Mouse (Mus musculus): Measurements from ENCODE around the gene Slc38a3. TPM values are rescaled to one million over a fixed set of nuclear protein-coding genes. Genes with fewer than 3 reads are reported as not detected.

Slc38a3 gene
- total RNA-seq, 4 experiments from 2014 or later, result 37.4 to 49.3 (median 45.9) TPM

Other genes starting within 250 kb of the Slc38a3 start
- gene Tmem115, start 135.6 kb downstream of the Slc38a3 start, total RNA-seq (2022), result 10 to 100 TPM; 15.4 to 19.0 (median 16.6) TPM
- 1 to 10 TPM; 3.5 to 4.9 (median 4.2) TPM for gene Cyb561d2, start 127.3 kb downstream of the Slc38a3 start, total RNA-seq (2022)
- gene Nprl2, start 127.3 kb downstream of the Slc38a3 start, total RNA-seq (2022), result 10 to 100 TPM; 10.4 to 13.4 (median 11.0) TPM
- gene Zmynd10, start 122.2 kb downstream of the Slc38a3 start, total RNA-seq (2022), result under 1 TPM in 1 of 4 experiments, not detected in 3; 0.22 TPM
- 10 to 100 TPM in 3 of 4 experiments, 1 to 10 TPM in 1; 9.3 to 14.4 (median 11.9) TPM for gene Rassf1, start 118.0 kb downstream of the Slc38a3 start, total RNA-seq (2022)
- gene Tusc2, start 106.3 kb downstream of the Slc38a3 start, total RNA-seq (2022), result 10 to 100 TPM; 44.6 to 54.5 (median 46.9) TPM
- gene Hyal2, start 101.6 kb downstream of the Slc38a3 start, total RNA-seq (2022), result 10 to 100 TPM; 12.7 to 18.6 (median 16.7) TPM
- 1 to 10 TPM; 1.4 to 2.7 (median 1.9) TPM for gene Hyal1, start 92.6 kb downstream of the Slc38a3 start, total RNA-seq (2022)
- gene Naa80, start 90.6 kb downstream of the Slc38a3 start, total RNA-seq (2022), result 10 to 100 TPM; 12.1 to 16.8 (median 15.5) TPM
- under 1 TPM in 2 of 4 experiments, not detected in 2; 0.24 to 0.56 TPM for gene Hyal3, start 88.7 kb downstream of the Slc38a3 start, total RNA-seq (2022)
- 10 to 100 TPM; 51.3 to 56.2 (median 54.0) TPM for gene Ifrd2, start 81.9 kb downstream of the Slc38a3 start, total RNA-seq (2022)
- 10 to 100 TPM in 2 of 4 experiments, 1 to 10 TPM in 2; 8.7 to 12.4 (median 10.1) TPM for gene Sema3b, start 60.3 kb downstream of the Slc38a3 start, total RNA-seq (2022)
- gene Gnai2, start 34.2 kb downstream of the Slc38a3 start, total RNA-seq (2022), result 10 to 100 TPM; 62.4 to 78.5 (median 71.2) TPM
- not detected for gene Gnat1, start 10.2 kb upstream of the Slc38a3 start, total RNA-seq (2022)
- 1 to 10 TPM; 3.3 to 4.6 (median 4.3) TPM for gene Sema3f, start 40.9 kb upstream of the Slc38a3 start, total RNA-seq (2022)
- gene Rbm5, start 101.5 kb upstream of the Slc38a3 start, total RNA-seq (2022), result 10 to 100 TPM; 21.0 to 34.8 (median 26.8) TPM
- gene Rbm6, start 203.7 kb upstream of the Slc38a3 start, total RNA-seq (2022), result 10 to 100 TPM; 17.3 to 20.0 (median 18.0) TPM
- gene Mon1a, start 218.6 kb upstream of the Slc38a3 start, total RNA-seq (2022), result 10 to 100 TPM; 10.8 to 14.7 (median 11.9) TPM
- gene Mst1r, start 237.3 kb upstream of the Slc38a3 start, total RNA-seq (2022), result 1 to 10 TPM in 1 of 4 experiments, under 1 TPM in 3; 0.43 to 1.4 (median 0.82) TPM